Mouse (Mus musculus) midbrain, embryonic 14.5 days (tissue): Measurements from ENCODE around the gene Vmn1r130. TPM values are rescaled to one million over a fixed set of nuclear protein-coding genes. Genes with fewer than 3 reads are reported as not detected.
"Not testable (repeated sequence)": the region's sequence is repeated elsewhere in the genome, so short reads cannot be mapped to it uniquely, and the experiment has no call there.

Source experiments
- ATAC-seq: fragments of 200-750 bp; cut with Nextera tagmentation; 2 replicates; pipeline ENCODE4 v1.8.0; 2017; ENCODE audit warnings: moderate number of reproducible peaks, moderate library complexity; ENCODE audit not compliant: low FRiP score, low TSS enrichment
- DNase-seq: peaks from one replicate; pipeline ENCODE4 v3.0.0-alpha.2; 2015
- H3K27ac ChIP-seq: fragments of 300-500 bp; sonication (generic); replicated peaks from 2 replicates; pipeline ENCODE4 v1.5.1; 2014; ENCODE audit warnings: mild to moderate bottlenecking, low read depth, low read length, moderate library complexity
- H3K27me3 ChIP-seq: fragments of 300-500 bp; sonication (generic); 2 replicates; pipeline ENCODE4 v1.6.1; 2014; ENCODE audit warnings: low read length, control low read depth, mixed read lengths; ENCODE audit not compliant: control insufficient read depth, insufficient read depth
- H3K36me3 ChIP-seq: fragments of 300-500 bp; sonication (generic); 2 replicates; pipeline ENCODE4 v1.6.1; 2014; ENCODE audit warnings: low read length, control low read depth; ENCODE audit not compliant: control insufficient read depth, insufficient read depth
- H3K4me1 ChIP-seq: fragments of 300-500 bp; sonication (generic); 2 replicates; pipeline ENCODE4 v1.6.1; 2014; ENCODE audit warnings: mild to moderate bottlenecking, antibody characterized with exemption, low read length, control low read depth; ENCODE audit not compliant: control insufficient read depth, insufficient read depth
- H3K4me2 ChIP-seq: fragments of 300-500 bp; sonication (generic); 2 replicates; pipeline ENCODE4 v1.6.1; 2014; ENCODE audit warnings: mild to moderate bottlenecking, low read length, moderate library complexity
- H3K4me3 ChIP-seq: fragments of 300-500 bp; sonication (generic); replicated peaks from 2 replicates; pipeline ENCODE4 v1.5.1; 2014; ENCODE audit warnings: low read depth, low read length
- H3K9ac ChIP-seq: fragments of 300-500 bp; sonication (generic); replicated peaks from 2 replicates; pipeline ENCODE4 v1.6.1; 2014; ENCODE audit warnings: mild to moderate bottlenecking, low read length, moderate library complexity
- H3K9me3 ChIP-seq: fragments of 300-500 bp; sonication (generic); 2 replicates; pipeline ENCODE4 v1.6.1; 2016; ENCODE audit warnings: low read length, control low read depth, mixed read lengths; ENCODE audit not compliant: control insufficient read depth
- WGBS: fragments of 180-500 bp; shearing (Covaris S2); extraction: QIAGEN DNeasy Blood & Tissue Kit; methylation state at CpG from one replicate; pipeline ENCODE4 v1.1.7; 2014; 5-methylcytosine and 5-hydroxymethylcytosine counted together
- polyA plus RNA-seq: library from polyadenylated mRNA; unstranded; fragments of >200 nt; fragmentation: Nextera tagmentation; extraction: Ambion mirVana; gene quantifications from 2 replicates; pipeline ENCODE4 v1.2.1, GENCODE M21; 2014

The Vmn1r130 gene
- not detected in 2 replicates for polyA plus RNA-seq

GRCm38 (mm10) chr7:21511480-21511879 lies at the start of gene Vmn1r130:
TSS of gene Vmn1r130 (plus strand) at chr7:21511780.
- H3K9ac ChIP-seq, H3K4me1 ChIP-seq, H3K36me3 ChIP-seq, H3K4me3 ChIP-seq, ATAC-seq, H3K27ac ChIP-seq, H3K4me2 ChIP-seq, H3K9me3 ChIP-seq, DNase-seq, H3K27me3 ChIP-seq: not testable (repeated sequence)
- no CpG with 5 or more reads among the region's 3 CpGs for WGBS

DNA sequence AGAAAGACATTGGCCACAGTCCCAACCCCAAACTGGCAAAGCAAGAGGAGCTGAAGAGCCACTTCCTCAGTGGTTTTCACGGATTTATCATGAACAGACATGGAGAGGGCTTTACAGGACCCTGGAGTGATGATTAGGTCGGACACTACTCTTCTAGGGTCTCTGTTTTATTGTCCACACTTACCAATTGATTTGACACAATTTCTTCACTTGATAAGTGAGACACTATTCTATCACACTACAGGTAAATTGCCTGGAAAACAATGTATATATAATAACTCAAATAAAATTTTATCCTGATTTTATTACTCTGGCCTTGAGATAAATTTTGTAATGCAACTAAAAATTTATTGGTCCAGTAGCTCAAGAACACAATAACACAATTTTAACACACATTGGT lies 34.4 kb downstream of the Vmn1r130 start, which contains the start of gene Vmn1r131:
Gene Vmn1r131, minus strand, starts transcription at position 101 of the 400 bp plus-strand sequence.
- ATAC-seq, H3K9me3 ChIP-seq, H3K9ac ChIP-seq, H3K27me3 ChIP-seq, H3K27ac ChIP-seq, H3K4me2 ChIP-seq, DNase-seq, H3K36me3 ChIP-seq, H3K4me3 ChIP-seq, H3K4me1 ChIP-seq: not testable (repeated sequence)
- WGBS: no CpG with 5 or more reads among the region's 2 CpGs

Other genes with a start within 250 kb of the Vmn1r130 start
- not detected in 2 replicates for gene Vmn1r125, start 239.6 kb upstream of the Vmn1r130 start, polyA plus RNA-seq
- gene Vmn1r126, start 210.3 kb upstream of the Vmn1r130 start, polyA plus RNA-seq: not detected in 2 replicates
- gene Vmn1r127, start 191.9 kb upstream of the Vmn1r130 start, polyA plus RNA-seq: not detected in 2 replicates
- gene Vmn1r128, start 162.4 kb upstream of the Vmn1r130 start, polyA plus RNA-seq: not detected in 2 replicates
- gene Vmn1r129, start 150.5 kb upstream of the Vmn1r130 start, polyA plus RNA-seq: not detected in 2 replicates
- gene Gm6882, start 79.0 kb upstream of the Vmn1r130 start, polyA plus RNA-seq: not detected in 2 replicates
- gene Vmn1r131, start 34.3 kb downstream of the Vmn1r130 start, polyA plus RNA-seq: not detected in 2 replicates
- not detected in 2 replicates for gene Vmn1r132, start 102.3 kb downstream of the Vmn1r130 start, polyA plus RNA-seq
- not detected in 2 replicates for gene Gm4175, start 249.7 kb downstream of the Vmn1r130 start, polyA plus RNA-seq